Mouse (Mus musculus) cerebellum, adult 2 months (tissue): ENCODE measurements around the gene Cbr2. TPM values are rescaled to one million over a fixed set of nuclear protein-coding genes. Genes with fewer than 3 reads are reported as not detected.
"Not testable (repeated sequence)": the region's sequence is repeated elsewhere in the genome, so short reads cannot be mapped to it uniquely, and the experiment has no call there.

Source experiments
- DNase-seq, 2 experiments: peaks; one replicate each; pipeline ENCODE4 v3.0.0; 2021
- H3K27ac ChIP-seq: fragments of 200-500 bp; 2 replicates; pipeline ENCODE4 v1.5.1; 2012; ENCODE audit warnings: low read length, control low read depth, inconsistent platforms; ENCODE audit not compliant: insufficient read depth
- H3K27me3 ChIP-seq: fragments of 200-500 bp; 2 replicates; pipeline ENCODE4 v1.6.1; 2012; ENCODE audit warnings: inconsistent platforms, mild to moderate bottlenecking, low read length, moderate library complexity; ENCODE audit not compliant: control insufficient read depth, insufficient read depth
- H3K4me1 ChIP-seq: fragments of 200-500 bp; 2 replicates; pipeline ENCODE4 v1.6.1; 2011; ENCODE audit warnings: low read length; ENCODE audit not compliant: control insufficient read depth, insufficient read depth
- H3K4me3 ChIP-seq: fragments of 200-500 bp; replicated peaks from 2 replicates; pipeline ENCODE3; 2011; ENCODE audit warnings: mild to moderate bottlenecking, low read depth, low read length, control low read depth; ENCODE audit not compliant: insufficient read depth
- CTCF ChIP-seq: fragments of 200-500 bp; IDR thresholded peaks from 2 replicates; pipeline ENCODE4 v1.5.1; 2011; ENCODE audit warnings: low read depth, mild to moderate bottlenecking, control low read depth, low read length, moderate library complexity, borderline replicate concordance; ENCODE audit not compliant: insufficient read depth
- POLR2A ChIP-seq: fragments of 200-500 bp; IDR thresholded peaks from 2 replicates; pipeline ENCODE4 v1.6.1; 2011; ENCODE audit warnings: low read length, control low read depth, borderline replicate concordance; ENCODE audit not compliant: insufficient read depth
- WGBS: fragments of 180-500 bp; shearing (Covaris S2); methylation state at CpG from one replicate; pipeline ENCODE4 v1.1.7; 2018; 5-methylcytosine and 5-hydroxymethylcytosine counted together
- polyA plus RNA-seq: library from polyadenylated mRNA; depleted of rRNA; stranded (reverse); fragments of >200 nt; gene quantifications from 2 replicates; pipeline ENCODE4 v1.2.3, GENCODE M21; 2012

Gene Cbr2
- polyA plus RNA-seq, 1 experiment, result 1.9 TPM

DNA sequence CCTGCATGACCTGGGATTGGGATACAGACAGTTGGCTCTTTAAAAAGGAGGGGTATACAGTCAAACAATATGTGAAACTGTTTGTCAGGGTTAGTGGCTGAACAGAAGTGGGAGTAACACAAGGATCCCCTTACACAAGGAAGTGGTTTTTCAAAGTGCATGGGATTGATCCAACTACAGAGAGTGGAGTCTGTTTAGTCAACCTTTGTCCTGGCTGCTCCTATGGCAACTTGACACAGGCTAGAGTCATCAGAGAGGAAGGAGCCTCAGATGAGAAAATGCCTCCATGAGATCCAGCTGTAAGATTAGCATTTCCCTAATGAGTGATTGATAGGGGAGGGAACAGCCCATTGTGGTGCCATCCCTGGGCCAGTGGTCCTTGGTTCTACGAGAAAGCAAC is 36.3 kb upstream of the Cbr2 start:
- Histone ChIP-seq H3K27me3 (no peaks in the 10 kb centered on the region), H3K4me3 (no peak overlapping the region), H3K4me1 (no peaks in the 10 kb centered on the region), H3K27ac (no peak overlapping the region)
- WGBS, result 63% methylated on average over 1 of the region's 1 CpGs
- DNase-seq, result no peak
- TF ChIP-seq POLR2A (no peak), CTCF (no peak)

DNA sequence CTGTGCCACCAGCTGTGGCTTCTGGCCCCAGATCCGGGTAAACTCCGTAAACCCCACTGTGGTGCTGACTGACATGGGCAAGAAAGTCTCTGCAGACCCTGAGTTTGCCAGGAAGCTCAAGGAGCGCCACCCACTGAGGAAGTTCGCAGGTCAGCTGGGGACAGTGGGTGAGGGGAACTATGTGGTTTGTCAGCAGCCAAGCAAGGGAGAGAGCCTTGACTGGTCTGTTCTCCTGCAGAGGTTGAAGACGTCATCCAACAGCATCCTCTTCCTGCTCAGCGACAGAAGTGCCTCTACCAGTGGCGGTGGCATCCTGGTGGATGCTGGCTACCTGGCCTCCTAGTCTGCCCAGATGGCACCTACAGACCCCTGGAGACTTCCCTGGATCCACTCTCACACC is 35.1 kb upstream of the Cbr2 start:
- WGBS, result 78% methylated on average over 4 of the region's 7 CpGs
- not testable (repeated sequence) for H3K27ac ChIP-seq, H3K4me3 ChIP-seq, H3K4me1 ChIP-seq, H3K27me3 ChIP-seq, DNase-seq

DNA sequence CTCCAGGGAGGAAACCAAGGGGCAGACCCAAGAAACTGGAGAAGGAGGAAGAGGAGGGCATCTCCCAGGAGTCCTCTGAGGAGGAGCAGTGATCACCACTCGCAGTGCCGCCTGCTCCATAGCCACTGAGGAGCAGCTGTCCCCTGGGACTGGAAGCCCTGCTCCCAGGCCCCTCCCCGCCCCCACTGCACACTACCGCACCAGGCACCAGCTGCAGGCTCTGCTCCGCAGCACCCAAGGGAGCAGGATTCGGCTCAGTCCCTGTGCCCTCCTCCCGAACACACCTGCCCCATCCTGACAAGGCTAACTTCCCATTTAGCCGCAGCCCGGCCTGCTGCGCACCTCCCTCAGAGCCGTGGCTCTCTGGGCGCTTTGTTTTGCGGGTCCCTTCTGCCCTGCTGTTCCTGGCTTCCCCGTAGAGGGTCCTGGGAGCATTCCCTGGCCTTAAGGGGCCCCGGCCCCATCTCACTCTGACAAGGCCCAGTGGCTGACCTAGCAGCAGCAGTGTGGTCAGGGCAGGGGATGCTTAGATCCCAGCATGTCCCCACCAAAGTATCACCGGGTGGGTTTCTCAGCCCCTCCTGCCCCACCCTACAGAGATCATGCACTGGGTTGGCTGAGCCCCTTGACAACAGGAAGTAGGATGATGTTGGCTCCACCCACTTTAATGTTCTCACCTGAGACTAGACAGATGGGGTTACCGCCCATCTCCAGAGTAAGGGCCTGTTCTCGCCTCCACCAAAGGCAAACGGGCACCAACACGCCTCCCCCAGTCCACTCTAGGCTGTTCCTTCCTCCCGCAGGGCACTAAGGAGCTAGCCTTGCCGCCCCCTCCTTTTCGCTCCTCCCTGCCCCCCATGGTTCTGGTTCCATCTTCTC is 31.4 kb upstream of the Cbr2 start:
- H3K4me1 ChIP-seq, H3K4me3 ChIP-seq, DNase-seq, H3K27me3 ChIP-seq, H3K27ac ChIP-seq: not testable (repeated sequence)
- WGBS, result 15% methylated on average over 9 of the region's 23 CpGs

GRCm38 (mm10) chr11:120762672-120763041 is 30.7 kb upstream of the Cbr2 start, which contains the start of gene Hmga1b:
Gene Hmga1b, plus strand, starts transcription at chr11:120762794.
- H3K27me3 ChIP-seq, H3K4me1 ChIP-seq, DNase-seq, H3K4me3 ChIP-seq, H3K27ac ChIP-seq: not testable (repeated sequence)
- 13% methylated on average over 14 of the region's 14 CpGs for WGBS

GRCm38 (mm10) chr11:120761811-120762671 is 30.1 kb upstream of the Cbr2 start:
- Histone ChIP-seq H3K27ac (no peak overlapping the region), H3K27me3 (no peaks in the 10 kb centered on the region), H3K4me1 (no peaks in the 10 kb centered on the region), H3K4me3 (no peak overlapping the region)
- WGBS, result 71% methylated on average over 14 of the region's 14 CpGs
- TF ChIP-seq POLR2A, result no peak
- DNase-seq, result no peak

GRCm38 (mm10) chr11:120760236-120760635 is 28.3 kb upstream of the Cbr2 start:
- 81% methylated on average over 9 of the region's 9 CpGs for WGBS
- DNase-seq, result no peak
- H3K4me1 ChIP-seq, result no peaks in the 10 kb centered on the region

DNA sequence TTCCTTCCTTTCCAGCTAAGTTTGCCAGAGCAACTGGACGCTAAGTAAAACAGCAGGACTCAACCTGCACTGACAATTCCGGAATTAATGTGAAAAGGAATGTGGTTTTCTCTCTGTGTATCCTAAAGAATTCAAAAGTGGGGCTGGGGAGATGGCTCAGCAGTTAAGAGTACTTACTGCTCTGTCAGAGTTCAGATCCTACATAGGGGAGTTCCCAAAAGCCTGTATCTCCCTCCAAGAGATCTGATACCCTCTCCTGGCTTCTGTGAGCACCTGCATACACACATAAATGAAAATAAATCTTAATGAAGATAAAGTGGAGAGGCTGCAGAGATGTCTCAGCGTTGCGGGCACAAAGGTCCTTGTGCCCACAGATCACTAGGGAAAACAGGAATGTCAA is 19.7 kb upstream of the Cbr2 start:
- Histone ChIP-seq H3K27me3 (no peaks in the 10 kb centered on the region), H3K4me3 (no peak overlapping the region), H3K27ac (no peak overlapping the region), H3K4me1 (no peaks in the 10 kb centered on the region)
- no peak for DNase-seq
- 58% methylated on average over 4 of the region's 4 CpGs for WGBS
- TF ChIP-seq POLR2A (no peak), CTCF (no peak)

More at GRCm38 (mm10) chr11:120760236-120760635, 28.3 kb upstream of the Cbr2 start:
- TF ChIP-seq POLR2A (no peak), CTCF (no peak)
- Histone ChIP-seq H3K27me3 (no peaks in the 10 kb centered on the region), H3K27ac (no peak overlapping the region), H3K4me3 (no peak overlapping the region)

DNA sequence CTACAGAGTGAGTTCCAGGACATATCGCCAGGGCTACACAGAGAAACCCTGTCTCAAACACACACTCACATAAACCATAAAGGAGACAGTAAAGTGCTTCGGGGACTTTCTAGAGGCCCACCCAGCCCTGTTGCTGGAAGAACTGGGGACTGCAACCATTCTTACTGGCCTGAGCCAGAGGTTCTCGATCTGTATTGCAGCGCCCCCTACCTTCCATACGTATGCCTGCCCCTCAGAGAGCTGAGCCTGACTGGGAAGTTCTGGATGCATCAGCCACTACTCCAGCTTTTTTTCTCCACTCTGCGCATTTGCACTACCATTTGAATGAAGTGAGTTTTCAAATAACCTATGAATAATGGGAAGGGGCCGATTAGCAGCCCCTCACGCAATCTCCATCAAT is 17.5 kb upstream of the Cbr2 start:
- DNase-seq, result peak in 1 of 2 experiments; percentile 23
- no peaks in the 10 kb centered on the region for H3K27me3 ChIP-seq
- no peak overlapping the region for H3K4me3 ChIP-seq
- WGBS, result 60% methylated on average over 8 of the region's 8 CpGs
- 0 out of 2 replicates have a peak, but pooled peaks have one; percentile 27 for TF ChIP-seq CTCF
- no peak for TF ChIP-seq POLR2A
- H3K4me1 ChIP-seq, result no peaks in the 10 kb centered on the region
- no peak overlapping the region for H3K27ac ChIP-seq
